Mouse (Mus musculus): ENCODE data around the gene Rnf13. TPM values are rescaled to one million over a fixed set of nuclear protein-coding genes. Genes with fewer than 3 reads are reported as not detected.

The Rnf13 gene
- 49.2 and 52.6 TPM in 2 replicates for polyA plus RNA-seq (2014; fragmentation: Nextera tagmentation; extraction: Ambion mirVana)

DNA sequence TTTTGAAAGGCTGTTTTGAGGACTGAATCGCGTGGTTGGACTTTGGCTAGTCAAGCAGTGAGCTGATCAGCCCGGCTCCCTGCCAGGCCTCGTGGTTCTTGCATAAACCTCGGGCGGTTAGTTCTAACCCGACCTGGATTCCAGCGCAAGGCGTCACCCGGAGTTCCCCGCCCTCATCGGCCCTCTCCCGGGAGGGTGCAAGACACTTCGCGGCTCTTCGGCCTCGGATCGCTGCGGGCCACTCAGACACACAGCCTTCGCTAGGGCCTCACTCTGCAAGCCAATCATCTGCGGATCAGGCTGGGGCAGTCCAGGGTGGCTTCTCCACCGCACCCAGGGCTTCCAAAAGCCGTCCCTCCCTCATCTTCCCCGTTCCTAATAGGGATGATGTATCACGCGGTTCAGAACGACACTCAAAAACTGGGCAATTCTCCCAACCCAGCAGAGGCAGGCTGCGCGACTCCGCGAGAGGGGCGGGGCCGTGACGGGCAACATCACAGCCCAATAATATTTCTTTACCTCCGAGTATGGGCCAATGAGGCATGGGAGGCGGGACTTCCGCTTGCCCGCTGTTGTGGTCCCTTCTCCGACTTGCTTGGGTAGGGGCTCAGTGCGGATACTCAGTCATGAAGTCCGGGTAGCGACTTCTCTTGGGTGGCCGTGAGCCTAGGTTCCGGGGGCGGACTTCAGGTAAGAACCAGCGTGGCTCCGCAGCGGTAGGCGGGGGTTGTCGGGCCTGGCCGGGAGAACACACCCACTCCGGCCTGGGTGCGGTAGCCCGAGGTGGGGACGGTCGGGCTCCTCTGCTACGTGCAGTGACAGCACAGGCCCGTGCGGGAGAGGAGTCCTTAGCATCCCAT lies at the start of gene Rnf13:
Rnf13 (plus strand) TSS at position 552 of the 860 bp plus-strand sequence.
- Histone ChIP-seq H3K36me3 (ENCODE audit: control insufficient read depth, insufficient read depth, low read length) (no peaks in the 10 kb centered on the region), H3K4me1 (replicated peaks; ENCODE audit: control insufficient read depth, insufficient read depth, low read length) (peaks cover 3% of the 10 kb centered on the region; the same call in 1 of the 2 replicates), H3K9ac (ENCODE audit: low read length) (peak within 1 kb of the TSS; percentile 77), H3K27ac (ENCODE audit: low read depth, low read length) (peak within 1 kb of the TSS; percentile 87), H3K4me2 (ENCODE audit: low read depth, low read length, severe bottlenecking) (peak within 1 kb of the TSS; percentile 78), H3K4me3 (ENCODE audit: low read depth, low read length) (peak within 1 kb of the TSS; percentile 74), H3K9me3 (ENCODE audit: control insufficient read depth, low read length) (no peaks in the 10 kb centered on the region), H3K27me3 (ENCODE audit: control insufficient read depth, insufficient read depth, low read length) (no peaks in the 10 kb centered on the region)
- peak; percentile 100 for ATAC-seq (replicated peaks; ENCODE audit: low FRiP score)
- peak; percentile 96 for DNase-seq (ENCODE audit: low spot score)
- under 1% methylated on average over 59 of the region's 59 CpGs for WGBS

DNA sequence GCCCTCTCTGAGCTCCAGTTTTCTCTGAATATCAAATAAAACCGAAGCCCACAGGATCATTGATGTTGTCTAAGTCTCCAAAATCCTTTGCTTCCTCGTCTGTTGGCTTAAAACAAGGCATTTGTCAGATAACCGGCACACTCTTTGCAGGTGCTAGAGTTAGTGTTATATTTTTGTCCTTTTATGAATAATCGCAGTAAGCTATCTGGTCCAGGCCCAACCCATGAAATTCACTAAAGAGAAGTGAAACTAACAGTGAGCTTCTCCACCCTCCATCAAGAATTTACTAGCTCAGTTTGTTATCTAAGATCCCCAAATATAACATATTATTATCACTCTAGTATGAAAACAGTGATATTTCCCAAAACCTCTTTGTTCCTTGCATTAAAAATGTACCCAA lies 44.1 kb upstream of the Rnf13 start:
- H3K27me3 ChIP-seq (ENCODE audit: control insufficient read depth, insufficient read depth, low read length): no peaks in the 10 kb centered on the region
- no peak overlapping the region for H3K27ac ChIP-seq (ENCODE audit: low read depth, low read length)
- no peak overlapping the region for H3K4me2 ChIP-seq (ENCODE audit: low read depth, low read length, severe bottlenecking)
- 89% methylated on average over 4 of the region's 4 CpGs for WGBS
- no peak overlapping the region for H3K9ac ChIP-seq (ENCODE audit: low read length)
- no peaks in the 10 kb centered on the region for H3K36me3 ChIP-seq (ENCODE audit: control insufficient read depth, insufficient read depth, low read length)
- no peak overlapping the region for H3K4me3 ChIP-seq (ENCODE audit: low read depth, low read length)
- ATAC-seq (replicated peaks; ENCODE audit: low FRiP score) (no peak), DNase-seq (ENCODE audit: low spot score) (no peak)
- H3K4me1 ChIP-seq (replicated peaks; ENCODE audit: control insufficient read depth, insufficient read depth, low read length): no peaks in the 10 kb centered on the region
- H3K9me3 ChIP-seq (ENCODE audit: control insufficient read depth, low read length): no peaks in the 10 kb centered on the region

DNA sequence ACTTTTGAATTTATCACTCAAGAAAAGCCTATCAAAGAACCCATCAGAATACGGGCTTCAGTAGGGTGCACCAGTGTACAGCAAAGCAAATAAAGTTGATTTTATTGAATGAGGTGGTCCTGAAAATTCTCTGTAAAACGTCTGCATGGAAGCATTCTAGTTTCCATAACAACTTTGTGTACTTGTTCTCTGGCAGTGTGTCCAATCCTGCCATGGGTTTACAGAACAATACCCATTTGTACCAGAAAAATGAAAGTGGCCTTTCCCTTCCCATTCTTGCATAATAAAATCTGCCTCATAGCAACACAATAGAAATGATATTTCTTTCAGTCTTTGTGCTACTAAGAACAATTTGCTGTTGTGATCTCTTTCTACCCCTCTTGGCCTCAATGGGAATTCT lies 43.1 kb upstream of the Rnf13 start, which contains the start of gene Ankub1:
Ankub1 (minus strand) TSS at position 81 of the 400 bp plus-strand sequence.
- DNase-seq (ENCODE audit: low spot score): no peak
- WGBS: 76% methylated on average over 2 of the region's 2 CpGs
- H3K27me3 ChIP-seq (ENCODE audit: control insufficient read depth, insufficient read depth, low read length): no peaks in the 10 kb centered on the region
- ATAC-seq (replicated peaks; ENCODE audit: low FRiP score): no peak
- H3K9me3 ChIP-seq (ENCODE audit: control insufficient read depth, low read length): no peaks in the 10 kb centered on the region
- H3K4me3 ChIP-seq (ENCODE audit: low read depth, low read length): no peak within 1 kb of the TSS
- no peaks in the 10 kb centered on the region for H3K36me3 ChIP-seq (ENCODE audit: control insufficient read depth, insufficient read depth, low read length)
- H3K9ac ChIP-seq (ENCODE audit: low read length): no peak within 1 kb of the TSS
- no peak within 1 kb of the TSS for H3K27ac ChIP-seq (ENCODE audit: low read depth, low read length)
- no peaks in the 10 kb centered on the region for H3K4me1 ChIP-seq (replicated peaks; ENCODE audit: control insufficient read depth, insufficient read depth, low read length)
- H3K4me2 ChIP-seq (ENCODE audit: low read depth, low read length, severe bottlenecking): no peak within 1 kb of the TSS

DNA sequence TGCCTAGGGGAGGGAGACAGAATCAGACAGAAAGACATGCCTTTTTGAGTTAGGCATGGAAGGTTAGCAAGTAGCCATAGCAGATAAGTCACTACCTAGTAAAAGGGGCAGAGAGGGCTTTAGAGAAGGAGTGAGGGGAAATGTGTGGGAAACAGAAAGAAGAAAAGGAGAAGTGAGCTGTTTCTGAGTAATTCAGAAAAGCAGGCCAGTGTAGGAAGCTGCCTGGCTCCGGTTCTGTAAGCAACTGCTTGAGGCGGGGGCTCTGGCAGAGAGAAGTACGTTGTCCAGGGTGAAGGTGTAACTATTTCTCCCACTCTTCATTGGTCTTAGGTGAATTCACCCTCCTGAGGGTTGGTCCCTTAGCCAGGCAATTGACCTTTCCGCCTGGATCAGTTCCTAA lies 39.6 kb upstream of the Rnf13 start:
- ATAC-seq (replicated peaks; ENCODE audit: low FRiP score) (no peak), DNase-seq (ENCODE audit: low spot score) (no peak)
- Histone ChIP-seq H3K36me3 (ENCODE audit: control insufficient read depth, insufficient read depth, low read length) (no peaks in the 10 kb centered on the region), H3K27me3 (ENCODE audit: control insufficient read depth, insufficient read depth, low read length) (no peaks in the 10 kb centered on the region), H3K27ac (ENCODE audit: low read depth, low read length) (no peak overlapping the region), H3K4me3 (ENCODE audit: low read depth, low read length) (no peak overlapping the region), H3K9me3 (ENCODE audit: control insufficient read depth, low read length) (no peaks in the 10 kb centered on the region), H3K9ac (ENCODE audit: low read length) (no peak overlapping the region), H3K4me1 (replicated peaks; ENCODE audit: control insufficient read depth, insufficient read depth, low read length) (no peaks in the 10 kb centered on the region), H3K4me2 (ENCODE audit: low read depth, low read length, severe bottlenecking) (no peak overlapping the region)
- WGBS: 95% methylated on average over 4 of the region's 4 CpGs

DNA sequence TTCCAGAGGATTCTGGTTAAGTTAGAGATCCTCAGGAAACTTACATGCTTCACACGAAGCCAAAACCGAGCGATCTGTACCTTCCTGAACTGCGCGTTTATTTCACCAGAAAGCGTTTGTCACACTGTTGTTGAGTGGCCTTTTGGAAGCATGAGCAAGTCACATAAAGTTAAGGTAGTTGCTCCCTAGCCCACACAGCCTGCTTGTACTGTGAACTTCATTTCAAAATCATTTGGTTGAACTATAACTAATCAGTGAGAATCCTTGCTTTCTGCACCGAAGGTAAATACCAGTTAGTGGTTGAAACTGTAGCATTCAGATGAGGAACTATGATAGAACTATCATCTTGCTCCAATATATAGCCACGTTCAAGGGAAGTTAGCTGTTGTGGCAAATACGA lies 39.1 kb upstream of the Rnf13 start:
- H3K27me3 ChIP-seq (ENCODE audit: control insufficient read depth, insufficient read depth, low read length): no peaks in the 10 kb centered on the region
- DNase-seq (ENCODE audit: low spot score): no peak
- no peaks in the 10 kb centered on the region for H3K4me1 ChIP-seq (replicated peaks; ENCODE audit: control insufficient read depth, insufficient read depth, low read length)
- H3K9me3 ChIP-seq (ENCODE audit: control insufficient read depth, low read length): no peaks in the 10 kb centered on the region
- no peak overlapping the region for H3K9ac ChIP-seq (ENCODE audit: low read length)
- 95% methylated on average over 9 of the region's 9 CpGs for WGBS
- ATAC-seq (replicated peaks; ENCODE audit: low FRiP score): no peak
- H3K4me2 ChIP-seq (ENCODE audit: low read depth, low read length, severe bottlenecking): no peak overlapping the region
- no peaks in the 10 kb centered on the region for H3K36me3 ChIP-seq (ENCODE audit: control insufficient read depth, insufficient read depth, low read length)
- no peak overlapping the region for H3K27ac ChIP-seq (ENCODE audit: low read depth, low read length)
- H3K4me3 ChIP-seq (ENCODE audit: low read depth, low read length): no peak overlapping the region

DNA sequence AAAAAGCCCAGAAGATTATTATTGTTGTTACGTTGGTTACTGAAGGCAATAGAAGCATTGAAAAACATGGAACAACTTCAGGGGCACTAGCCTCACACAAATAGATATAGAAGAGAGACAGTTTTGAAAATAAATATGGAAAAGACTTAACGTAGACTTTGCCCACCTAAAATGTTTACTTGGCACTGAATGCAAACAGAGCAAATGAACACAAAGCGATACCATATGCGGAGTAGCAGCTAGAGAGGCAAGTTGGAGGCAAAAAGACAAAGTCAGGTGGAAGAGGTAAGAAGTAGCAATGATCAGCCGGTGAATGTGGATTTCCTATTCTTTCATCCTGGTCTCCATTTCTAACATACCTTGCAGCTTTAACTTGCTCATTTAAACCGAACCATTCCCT lies 21.7 kb upstream of the Rnf13 start:
- no peak for ATAC-seq (replicated peaks; ENCODE audit: low FRiP score)
- WGBS: 88% methylated on average over 6 of the region's 6 CpGs
- Histone ChIP-seq H3K4me1 (replicated peaks; ENCODE audit: control insufficient read depth, insufficient read depth, low read length) (no peaks in the 10 kb centered on the region), H3K27me3 (ENCODE audit: control insufficient read depth, insufficient read depth, low read length) (no peaks in the 10 kb centered on the region), H3K9ac (ENCODE audit: low read length) (no peak overlapping the region), H3K36me3 (ENCODE audit: control insufficient read depth, insufficient read depth, low read length) (no peaks in the 10 kb centered on the region), H3K4me3 (ENCODE audit: low read depth, low read length) (no peak overlapping the region), H3K4me2 (ENCODE audit: low read depth, low read length, severe bottlenecking) (no peak overlapping the region), H3K27ac (ENCODE audit: low read depth, low read length) (no peak overlapping the region), H3K9me3 (ENCODE audit: control insufficient read depth, low read length) (no peaks in the 10 kb centered on the region)
- no peak for DNase-seq (ENCODE audit: low spot score)

DNA sequence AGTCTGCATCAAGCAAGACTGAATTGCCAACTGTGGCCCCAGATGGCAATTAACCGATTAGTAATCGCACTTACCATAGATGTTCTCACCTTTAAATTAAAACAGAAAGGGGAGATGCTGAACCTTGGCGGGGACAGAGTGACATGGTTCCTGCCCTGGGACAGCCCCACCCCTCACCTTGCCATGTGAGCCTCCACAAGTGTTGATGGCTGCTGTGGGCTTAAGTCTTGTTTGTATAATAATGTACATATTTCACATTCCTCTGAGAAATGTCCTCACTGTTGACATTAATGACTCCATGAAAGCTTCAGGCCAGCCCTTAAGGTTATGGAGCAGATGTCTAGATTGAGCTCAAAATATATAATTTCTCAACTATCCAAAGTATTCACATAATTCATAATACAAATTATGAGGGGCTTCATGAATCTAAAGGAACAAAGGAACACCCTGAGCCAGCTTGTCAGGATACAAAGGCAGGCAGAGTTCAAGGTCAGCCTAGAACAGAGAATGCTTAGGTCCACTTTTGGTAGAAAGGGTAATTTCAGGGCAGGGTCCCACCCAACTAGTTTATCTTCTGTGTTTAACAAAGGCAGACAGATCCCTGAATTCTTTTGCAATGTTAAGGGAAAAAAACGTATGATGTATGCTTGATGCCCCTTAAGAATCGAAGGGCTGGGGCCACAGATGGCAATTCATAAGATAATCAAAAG lies 3.5 kb upstream of the Rnf13 start:
- Histone ChIP-seq H3K9me3 (ENCODE audit: control insufficient read depth, low read length) (no peaks in the 10 kb centered on the region), H3K27ac (ENCODE audit: low read depth, low read length) (no peak overlapping the region), H3K36me3 (ENCODE audit: control insufficient read depth, insufficient read depth, low read length) (no peaks in the 10 kb centered on the region), H3K27me3 (ENCODE audit: control insufficient read depth, insufficient read depth, low read length) (no peaks in the 10 kb centered on the region), H3K4me2 (ENCODE audit: low read depth, low read length, severe bottlenecking) (no peak overlapping the region), H3K9ac (ENCODE audit: low read length) (no peak overlapping the region), H3K4me1 (replicated peaks; ENCODE audit: control insufficient read depth, insufficient read depth, low read length) (peaks cover 3% of the 10 kb centered on the region; the same call in 1 of the 2 replicates), H3K4me3 (ENCODE audit: low read depth, low read length) (no peak overlapping the region)
- ATAC-seq (replicated peaks; ENCODE audit: low FRiP score) (no peak), DNase-seq (ENCODE audit: low spot score) (no peak)
- 92% methylated on average over 5 of the region's 5 CpGs for WGBS

DNA sequence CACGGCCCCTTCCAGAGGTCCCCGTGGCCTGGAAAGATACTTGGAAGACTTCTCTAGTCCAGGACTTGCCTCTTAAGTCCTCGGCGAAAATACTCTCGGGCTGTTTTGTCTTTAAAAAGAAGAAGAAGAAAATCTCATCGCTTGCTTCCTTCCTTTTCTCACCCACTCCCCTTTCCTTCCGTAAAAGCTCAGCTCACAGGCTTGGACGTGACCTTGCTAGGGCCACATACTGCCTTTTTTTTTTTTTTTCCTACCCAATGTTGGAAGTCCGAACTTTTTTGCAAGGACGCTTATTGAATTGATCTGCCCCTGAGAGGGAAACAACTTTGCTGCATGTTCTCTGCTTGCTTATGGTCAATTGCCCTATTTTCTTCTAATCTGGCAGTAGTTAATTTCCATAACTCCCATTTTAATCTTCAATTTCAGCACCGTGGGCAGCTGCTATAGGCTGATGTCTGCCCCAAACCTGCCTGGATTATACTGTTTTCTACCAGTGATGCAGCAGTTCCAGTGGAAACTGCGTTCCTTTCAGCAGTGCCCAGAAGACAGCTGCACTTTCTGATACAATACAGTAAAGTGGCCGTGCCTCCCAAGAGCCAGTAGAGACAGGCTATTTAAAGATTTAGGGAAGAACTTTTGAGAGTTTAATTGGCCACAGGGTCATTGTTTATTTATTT lies 695 bp downstream of the Rnf13 start:
- ATAC-seq (replicated peaks; ENCODE audit: low FRiP score) (no peak), DNase-seq (ENCODE audit: low spot score) (no peak)
- no peaks in the 10 kb centered on the region for H3K36me3 ChIP-seq (ENCODE audit: control insufficient read depth, insufficient read depth, low read length)
- peak overlapping the region; percentile 62 for H3K27ac ChIP-seq (ENCODE audit: low read depth, low read length)
- H3K9me3 ChIP-seq (ENCODE audit: control insufficient read depth, low read length): no peaks in the 10 kb centered on the region
- peak overlapping the region; percentile 78 for H3K4me2 ChIP-seq (ENCODE audit: low read depth, low read length, severe bottlenecking)
- H3K9ac ChIP-seq (ENCODE audit: low read length): peak overlapping the region; percentile 77
- WGBS: 2% methylated on average over 13 of the region's 13 CpGs
- peak overlapping the region; percentile 74 for H3K4me3 ChIP-seq (ENCODE audit: low read depth, low read length)
- no peaks in the 10 kb centered on the region for H3K27me3 ChIP-seq (ENCODE audit: control insufficient read depth, insufficient read depth, low read length)
- H3K4me1 ChIP-seq (replicated peaks; ENCODE audit: control insufficient read depth, insufficient read depth, low read length): peaks cover 3% of the 10 kb centered on the region; the same call in 1 of the 2 replicates

All from forebrain, embryonic 11.5 days (tissue).